In genomic region chr1:86527599-86528486, GRCm38 (mm10) we compare ENCODE assay signal across 8 mouse cellular contexts. TPM values are rescaled to one million over a fixed set of nuclear protein-coding genes. Genes with fewer than 3 reads are reported as not detected.
DNase-seq lines count a peak whose midpoint lies in the region; ATAC-seq and TF ChIP-seq lines count a peak whose summit lies in the region.

No protein-coding gene starts in this region.

- peak overlapping the region; percentile 90 for H3K4me3 ChIP-seq in G1E (ENCODE audit: low read depth, low read length)
- peak overlapping the region; percentile 90 for H3K4me3 ChIP-seq in lung, embryonic 15.5 days

- peak; percentile 96 for DNase-seq in G1E (ENCODE audit: low spot score)
- peak; percentile 94 for DNase-seq in cerebellum, adult 9-10 months
- peak; percentile 83 for DNase-seq in layer of hippocampus, adult 9-10 months (ENCODE audit: low spot score)
- peak; percentile 79 to 90 for DNase-seq in thymus, adult 18-20 months

- peak overlapping the region; percentile 100 for H3K27ac ChIP-seq in lung, embryonic 15.5 days

- no peaks in the 10 kb centered on the region for H3K9me3 ChIP-seq in G1E (replicated peaks)
- H3K9me3 ChIP-seq in lung, embryonic 15.5 days = no peaks in the 10 kb centered on the region

- H3K9ac ChIP-seq in lung, embryonic 15.5 days = peak overlapping the region; percentile 95

- ATAC-seq in G1E (ENCODE audit: extremely low read depth, insufficient number of reproducible peaks, low FRiP score, poor library complexity, severe bottlenecking) = peak; percentile 2; the same call in 1 of the 2 replicates
- ATAC-seq in frontal cortex, adult (ENCODE audit: low TSS enrichment) = peak; percentile 21; the same call in 1 of the 2 replicates
- peak; percentile 2 to 3; a peak in 1 of 4 replicates for ATAC-seq in hematopoietic stem cell, adult 5-6 weeks (replicated peaks in 1 of 2; ENCODE audit: insufficient read depth in 1 of 2, low FRiP score in 2 of 2, low TSS enrichment in 1 of 2, low read depth in 1 of 2, poor library complexity in 2 of 2, severe bottlenecking in 2 of 2)
- ATAC-seq in lung, embryonic 15.5 days (ENCODE audit: borderline replicate concordance, extremely low read depth, low FRiP score, low TSS enrichment) = no peak; the same call in 1 of the 2 replicates
- ATAC-seq in neutrophil, adult 5-6 weeks (ENCODE audit: extremely low read depth, insufficient number of reproducible peaks, low FRiP score, poor library complexity, severe bottlenecking) = peak; percentile 13

- WGBS in lung, embryonic 15.5 days = under 1% methylated on average over 80 of the region's 89 CpGs

- peak overlapping the region; percentile 86 for H3K4me2 ChIP-seq in lung, embryonic 15.5 days

- peaks cover 47% of the 10 kb centered on the region for H3K36me3 ChIP-seq in G1E (replicated peaks)
- peaks cover 26% of the 10 kb centered on the region for H3K36me3 ChIP-seq in lung, embryonic 15.5 days

- no peaks in the 10 kb centered on the region for H3K27me3 ChIP-seq in G1E (ENCODE audit: insufficient read depth, low read length)
- no peaks in the 10 kb centered on the region for H3K27me3 ChIP-seq in lung, embryonic 15.5 days

- peak; percentile 66 for TF ChIP-seq CTCF in G1E (IDR thresholded peaks at IDR 0.05; ENCODE audit: low read depth, low read length)

- H3K4me1 ChIP-seq in G1E (ENCODE audit: insufficient read depth, low read depth, low read length) = peaks cover 67% of the 10 kb centered on the region
- H3K4me1 ChIP-seq in lung, embryonic 15.5 days = peaks cover 54% of the 10 kb centered on the region

RNA-seq across cellular contexts. Expression of gene Ptma, which starts 1.3 kb away (rescaled TPM):
- 2,671 and 3,097 TPM in 2 replicates for total RNA-seq in G1E (2014; fragmentation: Nextera tagmentation)
- 4,796 and 5,087 TPM in 2 replicates for total RNA-seq in G1E (2017)
- polyA plus RNA-seq in G1E (2012) = 14,052 and 14,774 TPM in 2 replicates
- 5,153 and 6,011 TPM in 2 replicates for total RNA-seq in hematopoietic stem cell, adult 5-6 weeks (2017)
- polyA plus RNA-seq in lung, embryonic 15.5 days (2015; fragmentation: Nextera tagmentation; extraction: Ambion mirVana) = 2,819 and 2,940 TPM in 2 replicates
- 1,253 and 1,399 TPM in 2 replicates for total RNA-seq in neutrophil, adult 5-6 weeks (2017)

RNA-seq across cellular contexts. Expression of gene Pde6d, which starts 54.6 kb away (rescaled TPM):
- total RNA-seq in G1E (2014; fragmentation: Nextera tagmentation) = 82.7 and 83.8 TPM in 2 replicates
- 21.8 and 23.4 TPM in 2 replicates for total RNA-seq in G1E (2017)
- 56.7 and 72.3 TPM in 2 replicates for polyA plus RNA-seq in G1E (2012)
- total RNA-seq in hematopoietic stem cell, adult 5-6 weeks (2017) = 11.5 and 11.8 TPM in 2 replicates
- polyA plus RNA-seq in lung, embryonic 15.5 days (2015; fragmentation: Nextera tagmentation; extraction: Ambion mirVana) = 64.0 and 64.4 TPM in 2 replicates
- 5.1 and 8.0 TPM in 2 replicates for total RNA-seq in neutrophil, adult 5-6 weeks (2017)

RNA-seq across cellular contexts. Expression of gene Cops7b, which starts 54.9 kb away (rescaled TPM):
- 16.9 and 33.6 TPM in 2 replicates for total RNA-seq in G1E (2014; fragmentation: Nextera tagmentation)
- 29.1 and 29.3 TPM in 2 replicates for total RNA-seq in G1E (2017)
- 43.8 and 47.6 TPM in 2 replicates for polyA plus RNA-seq in G1E (2012)
- 10.0 and 15.0 TPM in 2 replicates for total RNA-seq in hematopoietic stem cell, adult 5-6 weeks (2017)
- 36.0 and 37.8 TPM in 2 replicates for polyA plus RNA-seq in lung, embryonic 15.5 days (2015; fragmentation: Nextera tagmentation; extraction: Ambion mirVana)
- 8.6 and 9.9 TPM in 2 replicates for total RNA-seq in neutrophil, adult 5-6 weeks (2017)
